Mouse (Mus musculus) spleen, postnatal 10 days (tissue): ENCODE data around the gene Acot3.
"Not testable (repeated sequence)": the region's sequence is repeated elsewhere in the genome, so short reads cannot be mapped to it uniquely, and the experiment has no call there.

ENCODE experiments used
- DNase-seq, 2 experiments: peaks; one replicate each; pipeline ENCODE4 v3.0.0; 2021 to 2022; ENCODE audit warnings: low spot score in 2 of 2

Gene Acot3

DNA sequence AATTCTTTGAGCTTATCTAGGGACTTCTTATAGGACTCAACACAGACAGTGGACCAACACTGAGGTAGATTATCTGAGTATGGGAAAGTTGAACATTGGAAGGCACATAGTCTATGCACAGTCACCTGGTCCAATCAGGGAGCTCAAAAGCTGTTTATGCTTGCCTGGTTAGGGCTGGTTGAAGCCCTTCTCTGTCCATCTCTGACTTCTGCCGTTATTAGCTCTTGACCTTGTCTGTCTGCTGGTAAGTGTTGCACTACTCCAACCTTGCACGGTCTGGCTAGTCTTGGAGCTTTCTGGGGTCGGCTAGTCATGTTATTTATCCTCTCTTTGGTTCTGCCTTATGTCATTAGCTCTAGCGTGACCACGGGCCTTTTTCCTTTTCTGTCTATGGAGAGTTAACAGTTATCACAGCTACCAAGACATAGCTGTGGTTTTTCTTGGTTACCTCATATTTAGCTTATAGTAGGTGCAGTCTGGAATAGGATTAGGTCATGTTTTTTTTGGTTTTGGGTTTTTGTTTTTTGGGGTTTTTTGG is at the start of gene Acot3:
Acot3 (plus strand) TSS at position 208 of the 538 bp plus-strand sequence.
- no peak for DNase-seq

DNA sequence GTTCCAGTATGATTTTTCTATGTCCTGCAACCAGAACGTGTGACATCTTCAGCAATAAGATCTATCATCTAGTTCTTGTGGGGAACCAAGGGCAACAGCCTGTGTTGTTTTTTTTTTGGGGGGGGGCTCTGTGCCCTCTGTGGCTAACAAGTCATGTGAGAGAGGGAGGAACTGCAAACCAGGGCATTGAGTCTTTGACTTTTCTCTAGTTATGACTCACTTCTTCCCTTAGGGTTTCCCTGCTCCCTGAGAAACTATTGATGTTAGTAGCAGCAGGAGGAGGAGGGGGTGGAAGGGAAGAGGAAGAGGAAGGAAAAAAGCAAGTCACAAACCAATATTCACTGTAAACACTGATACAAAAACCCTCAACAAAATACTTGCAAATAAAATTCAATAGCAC is 48.1 kb upstream of the Acot3 start:
- DNase-seq: no peak

DNA sequence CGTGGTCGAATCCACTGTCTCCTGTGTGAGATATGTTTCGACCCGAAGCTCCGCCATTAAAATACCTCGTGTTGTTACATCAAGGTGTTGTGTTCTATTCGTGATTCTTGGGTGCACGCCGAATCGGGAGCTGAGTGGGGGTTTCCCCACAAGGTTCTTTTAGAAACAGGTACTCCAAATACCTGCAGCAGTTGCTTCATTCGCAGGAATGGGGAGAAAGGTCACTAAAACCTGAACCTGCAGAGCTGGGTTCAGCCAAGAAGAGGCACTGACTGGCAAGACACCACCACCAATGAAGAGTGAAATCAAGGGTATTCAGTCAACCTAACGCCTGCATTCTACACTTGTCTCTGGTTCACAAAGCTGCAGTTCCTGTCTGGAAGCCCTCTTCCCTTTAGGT is 43.7 kb upstream of the Acot3 start:
- no peak for DNase-seq

DNA sequence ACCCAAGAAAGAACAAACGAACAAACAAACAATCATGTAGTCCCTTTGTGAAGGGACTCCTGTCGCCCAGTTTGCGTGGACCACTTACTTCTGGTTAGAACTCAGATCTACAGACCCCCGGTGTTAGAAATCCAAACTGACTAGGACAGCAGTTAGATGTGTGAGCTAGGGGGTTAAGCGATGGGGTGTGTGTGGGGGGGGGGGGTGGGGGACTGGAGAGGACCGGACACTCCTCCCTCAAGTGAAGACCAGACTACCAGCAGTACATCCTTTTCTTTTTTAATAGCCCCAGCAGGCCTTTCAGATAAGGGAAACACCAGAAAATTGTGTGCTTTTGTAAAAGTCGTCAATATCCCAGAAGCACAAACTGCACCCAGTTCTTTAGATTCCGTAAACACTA is 43.2 kb upstream of the Acot3 start:
- no peak for DNase-seq

DNA sequence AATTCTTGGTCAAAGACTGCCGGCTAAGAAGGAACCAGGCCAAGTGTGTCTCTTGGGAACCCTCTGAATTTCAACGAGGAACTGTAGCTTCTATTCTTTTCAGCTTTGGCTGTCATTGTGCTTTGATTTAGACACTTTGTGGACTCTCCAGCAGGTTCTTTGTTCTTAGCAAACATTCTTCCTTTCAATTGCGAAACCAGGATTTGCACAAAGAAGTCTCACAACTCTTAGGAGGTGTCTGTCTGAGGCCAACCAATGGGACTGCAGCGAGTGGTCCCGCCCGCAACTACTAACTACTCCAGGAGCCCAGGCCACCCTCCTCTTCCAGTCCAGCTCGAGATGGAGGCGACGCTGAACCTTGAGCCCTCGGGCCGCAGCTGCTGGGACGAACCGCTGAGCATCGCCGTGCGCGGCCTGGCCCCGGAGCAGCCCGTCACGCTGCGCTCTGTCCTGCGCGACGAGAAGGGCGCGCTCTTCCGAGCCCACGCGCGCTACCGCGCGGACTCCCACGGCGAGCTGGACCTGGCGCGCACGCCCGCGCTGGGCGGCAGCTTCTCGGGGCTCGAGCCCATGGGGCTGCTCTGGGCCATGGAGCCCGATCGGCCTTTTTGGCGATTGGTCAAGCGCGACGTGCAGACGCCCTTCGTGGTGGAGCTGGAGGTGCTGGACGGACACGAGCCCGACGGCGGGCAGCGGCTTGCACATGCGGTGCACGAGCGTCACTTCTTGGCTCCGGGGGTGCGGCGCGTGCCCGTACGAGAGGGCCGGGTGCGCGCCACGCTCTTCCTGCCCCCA is 42.6 kb upstream of the Acot3 start, which contains the start of gene Acot1:
Acot1 (plus strand) TSS at position 320 of the 795 bp plus-strand sequence.
- peak in 1 of 2 experiments; percentile 54 for DNase-seq

DNA sequence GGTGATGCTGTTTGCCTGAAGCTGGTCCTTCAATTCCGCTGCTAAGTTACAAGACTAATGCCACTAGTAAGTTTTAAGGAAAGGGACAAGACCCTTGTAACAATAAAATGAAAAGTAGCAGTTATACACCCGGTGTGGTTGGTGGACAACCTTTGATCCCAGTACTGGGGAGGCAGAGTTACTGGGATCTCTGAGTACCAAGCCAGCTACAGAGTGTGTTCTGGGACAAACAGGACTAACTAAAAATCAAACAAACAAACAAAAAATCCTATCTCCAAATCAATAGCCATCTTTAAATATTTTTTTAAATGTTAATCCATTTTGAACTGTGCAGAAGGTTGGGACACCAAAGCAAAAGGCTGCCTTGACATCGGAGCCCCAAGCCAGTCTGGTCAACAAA is 41.7 kb upstream of the Acot3 start:
- no peak for DNase-seq

DNA sequence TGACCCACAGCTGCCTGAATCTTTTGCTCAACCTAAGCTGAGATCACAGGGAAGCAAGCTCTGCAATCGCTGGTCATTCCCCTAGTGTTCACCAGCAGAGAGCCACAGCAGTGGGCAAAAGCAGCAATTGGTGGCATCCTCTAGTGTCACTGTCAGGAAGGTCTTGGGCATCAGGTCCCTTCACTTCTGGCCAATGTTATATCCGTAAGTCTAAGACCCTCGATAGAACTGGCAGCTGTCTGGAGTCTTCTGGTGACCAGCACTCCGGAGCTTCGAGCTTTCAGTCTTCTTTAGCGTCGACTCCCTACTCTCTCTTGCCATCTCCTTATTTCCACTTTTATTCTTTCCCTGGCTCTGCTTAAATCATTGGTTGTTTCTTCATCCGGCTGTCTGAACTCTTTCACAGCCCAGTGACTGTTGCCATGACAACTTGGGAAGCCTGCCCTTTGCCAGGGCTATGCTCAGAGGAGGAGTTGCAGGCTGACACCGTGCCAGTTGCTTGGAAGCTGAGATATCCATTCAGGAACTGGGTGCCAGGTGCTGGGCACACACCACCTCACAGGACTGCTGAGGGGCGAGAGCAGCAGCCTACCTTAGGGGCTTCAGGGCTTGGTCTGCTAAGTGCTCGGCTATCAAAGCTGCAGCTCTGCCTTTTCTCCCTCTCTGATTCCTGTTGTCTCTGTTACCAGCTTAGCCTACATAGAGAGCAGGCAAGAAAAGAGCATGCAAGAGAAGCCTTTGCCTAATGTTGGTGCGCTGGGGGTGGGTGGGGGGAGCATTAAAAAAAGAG is 40.5 kb upstream of the Acot3 start:
- DNase-seq: peak in 1 of 2 experiments; percentile 25

DNA sequence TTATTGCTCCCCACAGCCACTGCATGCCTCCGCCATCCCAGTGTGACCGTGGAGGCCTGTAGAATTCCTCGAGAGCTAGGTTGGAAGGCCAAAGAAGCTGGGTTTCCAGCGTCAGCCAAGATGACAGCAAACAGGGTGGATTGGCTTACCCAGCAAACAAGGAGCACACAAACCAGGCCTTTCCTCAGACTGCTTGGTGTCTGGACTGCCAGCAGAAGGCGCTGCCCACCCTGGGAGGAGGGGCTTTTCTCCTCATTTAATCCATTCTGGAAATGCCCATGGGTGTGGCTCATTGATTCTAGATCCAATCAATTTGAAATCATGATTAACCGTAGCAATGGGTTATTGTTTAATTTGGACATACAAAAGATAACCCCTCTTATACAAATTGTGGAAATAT is 38.8 kb upstream of the Acot3 start:
- DNase-seq: no peak

DNA sequence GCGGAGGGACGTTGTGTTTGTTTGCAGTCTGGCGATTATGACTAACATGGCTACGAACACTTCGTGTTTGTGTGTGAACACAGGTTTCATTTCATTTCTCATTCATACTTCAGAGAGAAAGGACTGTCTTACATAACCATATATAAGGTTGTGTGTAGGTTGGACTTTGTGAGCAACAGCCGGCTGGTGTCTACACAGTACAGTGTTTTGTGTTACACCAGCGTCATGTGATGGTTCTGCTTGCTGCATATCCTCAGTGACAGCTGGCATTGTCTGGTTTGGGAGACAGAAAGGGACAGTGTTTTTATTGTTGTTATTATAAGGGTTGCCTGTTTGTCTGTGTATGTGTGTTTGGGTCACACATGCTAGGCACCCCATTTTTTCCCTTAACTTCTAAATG is 38.2 kb upstream of the Acot3 start:
- DNase-seq: no peak

DNA sequence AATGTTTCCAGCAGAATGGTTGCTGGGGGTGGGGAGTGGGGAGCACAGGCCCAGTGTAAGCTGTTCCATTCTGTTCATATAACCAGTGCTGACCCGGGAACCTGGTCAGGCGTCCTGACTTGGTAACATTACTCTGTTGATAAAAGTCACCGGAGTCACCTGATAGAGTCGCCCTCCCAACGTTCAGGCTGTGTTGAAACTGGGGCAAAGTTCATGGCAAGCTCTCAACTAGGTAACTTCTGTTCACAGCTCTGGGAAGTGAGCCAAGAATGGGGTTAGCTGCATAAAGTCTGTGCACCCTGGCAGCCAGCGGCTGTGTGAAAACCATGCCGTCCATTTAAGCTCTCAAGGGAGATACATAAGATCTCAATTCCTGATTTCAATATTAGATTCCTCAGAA is 31.4 kb upstream of the Acot3 start:
- DNase-seq: peak in 1 of 2 experiments; percentile 35

DNA sequence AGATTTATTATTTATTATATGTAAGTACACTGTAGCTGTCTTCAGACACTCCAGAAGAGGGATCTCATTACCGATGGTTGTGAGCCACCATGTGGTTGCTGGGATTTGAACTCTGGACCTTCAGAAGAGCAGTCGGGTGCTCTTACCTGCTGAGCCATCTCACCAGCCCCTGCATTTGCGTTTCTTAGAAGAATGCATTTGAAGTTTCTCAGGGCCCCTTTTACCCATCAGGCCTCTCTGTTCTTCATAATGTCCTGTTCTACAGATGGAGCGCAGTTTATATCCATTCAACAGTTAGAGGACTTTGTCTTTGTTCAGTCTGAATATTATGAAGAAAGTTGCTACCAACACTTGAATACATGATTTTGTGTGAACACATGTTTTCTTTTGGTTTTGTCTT is 29.7 kb upstream of the Acot3 start:
- not testable (repeated sequence) for DNase-seq

DNA sequence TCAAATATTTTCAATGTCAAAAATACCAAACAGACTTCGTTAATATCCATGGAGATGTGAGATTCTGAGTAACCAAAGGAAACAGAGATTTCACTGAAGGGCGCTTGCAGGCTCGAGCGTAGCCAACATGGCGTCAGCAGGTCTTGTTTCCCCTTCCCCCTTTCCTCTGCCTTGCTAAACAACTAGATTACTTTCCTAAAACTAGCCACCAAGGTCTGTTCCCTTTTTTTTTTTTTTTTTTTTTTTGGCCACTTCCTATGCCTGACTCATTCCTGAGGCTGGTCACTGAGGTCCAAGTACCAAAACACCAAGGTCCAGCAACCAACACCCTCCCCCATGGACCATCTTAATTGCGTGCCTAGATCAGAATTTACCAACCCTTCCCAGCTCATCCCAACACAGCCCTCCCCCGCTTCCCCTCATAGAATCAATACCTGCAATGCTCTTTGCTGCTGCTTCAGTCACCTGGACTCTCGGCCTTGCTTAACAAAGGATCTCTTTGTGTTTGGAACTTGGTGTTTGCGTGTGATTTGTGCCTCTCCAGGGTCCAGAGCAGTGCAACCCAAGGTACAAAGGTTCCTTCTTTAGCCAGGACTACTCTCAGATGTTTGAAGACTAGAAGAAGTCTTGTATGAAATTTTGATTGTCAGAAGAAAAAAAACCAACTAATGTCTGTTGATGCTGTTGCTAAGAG is 28.7 kb upstream of the Acot3 start:
- DNase-seq: no peak

DNA sequence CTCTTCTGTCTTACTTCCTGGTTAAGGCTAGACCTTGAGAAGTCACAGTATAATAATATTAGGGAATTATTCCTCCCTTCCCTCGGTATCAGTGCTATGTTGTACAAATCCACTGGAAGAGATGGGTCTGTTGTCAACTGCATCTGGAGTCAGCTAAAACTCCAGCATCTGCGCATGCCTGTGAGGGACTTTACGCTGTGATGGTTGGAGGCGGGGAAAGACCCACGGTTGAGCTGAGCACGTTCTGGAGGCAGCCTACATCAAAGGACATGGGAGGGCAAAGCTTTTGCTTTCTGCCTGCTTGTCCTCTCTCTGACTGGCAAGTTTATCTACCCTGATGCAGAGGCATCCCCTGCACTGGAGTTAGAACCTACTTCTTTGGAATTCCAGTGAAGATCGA is 26.1 kb upstream of the Acot3 start:
- no peak for DNase-seq

DNA sequence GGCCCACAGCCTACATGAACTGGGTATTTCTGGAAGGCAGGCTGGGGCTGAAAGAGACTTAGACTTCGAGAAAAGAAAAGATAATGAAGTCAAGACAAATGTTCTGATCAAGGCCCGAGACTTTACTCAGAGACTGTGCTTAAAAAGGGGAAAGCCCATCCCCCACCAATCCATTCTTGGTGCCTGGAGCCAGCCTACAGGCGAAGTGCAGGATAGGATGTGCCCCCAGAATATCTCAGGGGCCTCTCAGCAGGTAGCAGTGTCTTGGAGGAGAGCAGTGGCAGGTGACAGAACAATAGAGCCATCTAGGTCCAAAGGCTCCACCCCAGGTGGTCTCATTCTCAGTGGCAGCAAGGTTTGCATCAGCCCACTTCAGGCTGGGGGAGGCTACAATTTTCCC is 23.6 kb upstream of the Acot3 start:
- DNase-seq: not testable (repeated sequence)

DNA sequence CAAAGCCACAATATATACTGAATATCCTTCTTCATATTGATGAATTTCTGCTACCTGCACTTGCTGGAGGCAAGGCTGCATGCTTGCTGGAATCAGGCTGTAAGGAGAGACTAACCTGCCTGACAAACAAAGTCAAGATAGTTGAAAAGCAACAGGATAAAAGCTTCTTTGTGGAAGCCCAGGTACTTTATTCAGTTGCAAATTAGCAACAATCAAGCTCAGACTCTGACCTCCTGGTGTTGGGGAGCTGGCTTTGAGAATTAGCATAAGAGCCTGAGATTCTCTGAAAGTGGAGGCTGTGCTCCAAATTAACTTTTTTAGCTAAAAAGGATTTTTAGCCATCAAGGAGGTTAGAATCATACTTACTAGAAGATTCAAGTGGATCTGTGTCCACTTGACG is 22.9 kb upstream of the Acot3 start:
- not testable (repeated sequence) for DNase-seq

DNA sequence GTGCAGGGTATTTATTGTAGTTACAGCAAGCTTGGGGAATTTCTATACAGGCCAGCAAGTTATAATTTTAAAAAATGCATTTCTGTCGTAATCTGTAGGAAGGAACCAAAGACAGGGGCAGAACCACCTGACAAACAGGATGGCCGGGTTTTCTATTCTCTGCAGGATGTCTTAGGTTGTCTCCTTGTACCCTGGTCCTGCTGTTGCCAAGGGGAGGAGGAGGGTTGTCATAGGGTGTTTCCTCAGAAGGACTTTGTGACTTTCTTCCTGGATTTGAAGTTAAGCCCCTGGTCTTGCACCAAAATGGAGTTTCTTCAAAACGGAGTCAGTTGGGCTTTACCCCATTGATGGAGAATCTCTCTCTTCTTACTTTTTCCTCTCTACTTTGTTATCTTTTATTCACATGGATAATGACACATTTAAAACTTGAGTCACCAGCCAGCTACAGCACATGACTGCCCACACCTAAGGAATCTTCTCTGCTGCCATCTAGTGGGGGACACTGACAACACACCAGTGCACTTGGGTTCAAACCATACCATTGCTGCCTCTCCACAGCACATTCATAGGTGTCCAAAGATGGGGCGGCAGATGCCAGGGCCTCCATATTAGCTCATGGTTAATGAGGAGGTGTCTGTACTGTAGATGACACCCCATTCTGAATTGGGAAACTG is 21.1 kb upstream of the Acot3 start:
- DNase-seq: peak; percentile 52 to 78

DNA sequence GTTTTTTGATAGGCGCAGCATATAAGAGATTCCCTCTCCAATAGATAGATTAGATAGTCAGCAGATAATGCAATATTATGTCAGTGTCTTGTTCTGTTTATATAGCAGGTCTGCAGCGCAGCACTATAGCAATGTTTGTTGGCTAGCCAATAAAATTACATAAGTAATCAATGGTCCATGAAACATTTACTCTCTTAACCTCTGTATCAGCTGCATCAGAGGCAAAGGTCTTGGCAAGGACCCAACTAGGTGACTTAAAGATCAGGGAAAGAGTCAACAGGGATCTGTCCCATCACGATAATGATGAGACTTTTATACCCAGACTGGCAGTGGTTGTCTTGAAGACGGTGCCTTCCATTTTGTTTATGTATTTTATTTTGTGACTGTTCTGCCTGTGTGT is 19.1 kb upstream of the Acot3 start:
- DNase-seq: no peak

DNA sequence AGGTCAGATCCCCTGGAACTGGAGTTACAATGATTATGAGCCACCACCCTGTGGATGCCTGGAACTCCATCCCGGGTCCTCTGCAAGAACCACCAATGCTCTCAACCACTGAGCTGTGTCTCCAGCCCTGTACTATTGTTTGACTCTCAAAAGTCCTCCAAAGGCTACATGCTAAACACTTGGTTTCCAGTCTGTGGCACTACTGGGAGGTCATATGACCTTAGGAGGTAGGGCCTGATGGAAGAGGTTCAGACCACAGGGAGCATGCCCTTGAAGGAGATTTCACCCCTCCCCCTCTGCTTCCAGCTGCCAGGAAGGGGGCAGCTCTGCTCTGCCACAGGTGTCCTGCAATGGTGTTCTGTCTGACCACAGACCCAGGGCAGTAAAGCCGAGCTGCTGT is 18.6 kb upstream of the Acot3 start:
- not testable (repeated sequence) for DNase-seq

DNA sequence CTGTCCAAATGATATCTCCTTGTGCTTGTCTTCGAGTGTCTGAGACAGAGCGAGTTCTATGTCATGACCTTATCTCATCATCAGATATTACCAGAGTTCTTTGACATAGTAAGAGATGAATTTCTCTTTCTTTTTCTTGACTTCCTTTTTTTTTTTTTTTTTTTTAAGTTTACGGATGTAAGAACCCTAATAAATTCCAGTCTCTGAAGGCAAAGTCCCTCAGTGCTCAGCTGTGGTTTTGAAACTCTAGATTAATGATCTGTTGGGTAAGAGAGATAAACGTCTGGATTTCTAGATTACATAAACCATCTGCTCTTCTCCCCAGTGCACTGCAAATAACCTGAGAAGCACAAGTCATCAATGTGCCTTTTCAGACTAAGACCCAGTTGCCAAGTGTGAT is 17.8 kb upstream of the Acot3 start:
- no peak for DNase-seq

DNA sequence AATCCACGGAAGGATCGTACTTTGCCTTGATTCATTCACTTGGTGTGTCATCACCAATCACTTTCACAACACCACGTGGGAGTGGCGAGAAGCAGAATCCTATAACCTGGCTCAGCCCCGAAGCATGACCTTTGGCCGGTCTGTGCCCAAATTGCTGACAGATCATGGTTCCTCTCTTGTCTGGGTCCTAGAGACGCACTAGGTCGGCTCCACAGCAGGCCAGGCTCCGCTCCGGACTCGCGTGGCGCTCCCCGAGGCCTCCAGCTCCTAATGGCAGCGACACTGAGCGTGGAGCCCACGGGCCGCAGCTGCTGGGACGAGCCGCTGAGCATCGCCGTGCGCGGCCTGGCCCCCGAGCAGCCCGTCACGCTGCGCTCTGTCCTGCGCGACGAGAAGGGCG is 13.7 kb upstream of the Acot3 start, which contains the start of gene Acot4:
Acot4 (plus strand) TSS at position 139 of the 400 bp plus-strand sequence.
- not testable (repeated sequence) for DNase-seq

DNA sequence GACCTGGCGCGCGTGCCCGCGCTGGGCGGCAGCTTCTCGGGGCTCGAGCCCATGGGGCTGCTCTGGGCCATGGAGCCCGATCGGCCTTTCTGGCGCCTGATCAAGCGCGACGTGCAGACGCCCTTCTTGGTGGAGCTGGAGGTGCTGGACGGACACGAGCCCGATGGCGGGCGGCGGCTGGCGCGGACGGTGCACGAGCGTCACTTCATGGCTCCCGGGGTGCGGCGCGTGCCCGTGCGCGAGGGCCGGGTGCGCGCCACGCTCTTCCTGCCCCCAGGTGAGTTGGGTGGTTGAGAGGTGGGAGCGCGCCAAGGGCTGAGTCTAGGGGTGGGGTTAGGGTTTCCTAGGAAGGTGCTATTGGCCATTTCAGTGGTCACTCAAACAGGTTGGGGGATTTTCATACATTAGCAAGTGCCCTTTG is 13.2 kb upstream of the Acot3 start, which contains the start of gene Gm49366:
Gm49366 (plus strand) TSS at position 245 of the 421 bp plus-strand sequence.
- peak in 1 of 2 experiments; percentile 16 for DNase-seq
